In genomic region chr16:9995814-9996210, GRCm38 (mm10) we compare ENCODE assay signal across 10 mouse cellular contexts. TPM values are rescaled to one million over a fixed set of nuclear protein-coding genes. Genes with fewer than 3 reads are reported as not detected.
A peak's percentile ranks its signal among the peaks of the same experiment; 100 is the strongest.
DNase-seq lines count a peak whose midpoint lies in the region; ATAC-seq and TF ChIP-seq lines count a peak whose summit lies in the region.
"Had no signal": no experiment of that assay in that cellular context is flagged by ENCODE, and none has a peak within 500 bp of the region (broad histone marks: within the 10 kb centered on the region; RNA-seq: fewer than 3 reads in every experiment).

No protein-coding gene starts in this region.

- DNase-seq in heart, adult 11 months: no peak
- DNase-seq in forebrain, embryonic 10.5 days (ENCODE audit: extremely low spot score, low spot score): no peak
- no peak for DNase-seq in frontal cortex, postnatal 36 days (ENCODE audit: low spot score in 2 of 2)
- no peak for DNase-seq in natural killer cell, adult 2 months (ENCODE audit: low spot score in 2 of 2)
- DNase-seq in kidney, adult 8-10 months: no peak
- DNase-seq: thymus, postnatal 14 days had no signal

- H3K4me3 ChIP-seq in heart, embryonic 12.5 days: peak overlapping the region; percentile 44
- H3K4me3 ChIP-seq in E14TG2a.4 (replicated peaks; ENCODE audit: low read length): peak overlapping the region; percentile 79
- peak overlapping the region; percentile 60 for H3K4me3 ChIP-seq in forebrain, embryonic 10.5 days
- peak overlapping the region; percentile 44 for H3K4me3 ChIP-seq in limb, embryonic 13.5 days

- TF ChIP-seq CTCF in E14TG2a.4 (conservative IDR thresholded peaks at IDR 0.05; ENCODE audit: low read length): no peak

- no peaks in the 10 kb centered on the region for H3K9me3 ChIP-seq in heart, embryonic 12.5 days (replicated peaks)
- H3K9me3 ChIP-seq in E14TG2a.4 (ENCODE audit: low read length): no peaks in the 10 kb centered on the region
- H3K9me3 ChIP-seq in forebrain, embryonic 10.5 days: no peaks in the 10 kb centered on the region
- no peaks in the 10 kb centered on the region for H3K9me3 ChIP-seq in limb, embryonic 13.5 days

- 22% methylated on average over 13 of the region's 13 CpGs for WGBS in heart, embryonic 12.5 days
- whole genome bisulfite sequencing in forebrain, embryonic 10.5 days: 20% methylated on average over 13 of the region's 13 CpGs
- 26% methylated on average over 13 of the region's 13 CpGs for WGBS in limb, embryonic 13.5 days

- no peak for ATAC-seq in heart, embryonic 12.5 days (ENCODE audit: insufficient number of reproducible peaks, low FRiP score)
- ATAC-seq in limb, embryonic 13.5 days (ENCODE audit: low FRiP score, low read depth): no peak

- H3K4me1 ChIP-seq in heart, embryonic 12.5 days (replicated peaks): peaks cover 33% of the 10 kb centered on the region
- H3K4me1 ChIP-seq in E14TG2a.4 (replicated peaks; ENCODE audit: low read depth, low read length): peaks cover 55% of the 10 kb centered on the region
- peaks cover 39% of the 10 kb centered on the region for H3K4me1 ChIP-seq in forebrain, embryonic 10.5 days
- peaks cover 33% of the 10 kb centered on the region for H3K4me1 ChIP-seq in limb, embryonic 13.5 days

- peaks cover 70% of the 10 kb centered on the region for H3K27me3 ChIP-seq in heart, embryonic 12.5 days (replicated peaks)
- H3K27me3 ChIP-seq in E14TG2a.4 (ENCODE audit: insufficient read depth, low read length): peaks cover 76% of the 10 kb centered on the region
- peaks cover 65% of the 10 kb centered on the region for H3K27me3 ChIP-seq in forebrain, embryonic 10.5 days (ENCODE audit: poor library complexity, severe bottlenecking)
- H3K27me3 ChIP-seq in limb, embryonic 13.5 days: peaks cover 75% of the 10 kb centered on the region

- no peaks in the 10 kb centered on the region for H3K36me3 ChIP-seq in heart, embryonic 12.5 days
- no peaks in the 10 kb centered on the region for H3K36me3 ChIP-seq in E14TG2a.4 (ENCODE audit: insufficient read depth, low read length)
- H3K36me3 ChIP-seq in forebrain, embryonic 10.5 days (replicated peaks): no peaks in the 10 kb centered on the region
- no peaks in the 10 kb centered on the region for H3K36me3 ChIP-seq in limb, embryonic 13.5 days

- no peak overlapping the region; the same call in 1 of the 2 replicates for H3K9ac ChIP-seq in heart, embryonic 12.5 days
- no peak overlapping the region for H3K9ac ChIP-seq in limb, embryonic 13.5 days
- H3K9ac ChIP-seq: liver, embryonic 14.5 days had no signal

- no peak overlapping the region for H3K27ac ChIP-seq in heart, embryonic 12.5 days (ENCODE audit: poor library complexity, severe bottlenecking)
- no peak overlapping the region for H3K27ac ChIP-seq in forebrain, embryonic 10.5 days
- no peak overlapping the region for H3K27ac ChIP-seq in limb, embryonic 13.5 days
- H3K27ac ChIP-seq: liver, embryonic 14.5 days had no signal

- peak overlapping the region; percentile 77 for H3K4me2 ChIP-seq in heart, embryonic 12.5 days
- peak overlapping the region; percentile 75 for H3K4me2 ChIP-seq in limb, embryonic 13.5 days (replicated peaks)

RNA-seq across cellular contexts. Expression of gene Grin2a, which starts 0.5 kb away (rescaled TPM):
- 0.71 and 0.98 TPM in 2 replicates for polyA plus RNA-seq in heart, embryonic 12.5 days (2016; fragmentation: Nextera tagmentation; extraction: Ambion mirVana)
- 0.19 and 0.36 TPM in 2 replicates for polyA plus RNA-seq in forebrain, embryonic 10.5 days (2016; fragmentation: Nextera tagmentation; extraction: Ambion mirVana)
- 1.9 and 2.2 TPM in 2 replicates for polyA plus RNA-seq in limb, embryonic 13.5 days (2015; fragmentation: Nextera tagmentation; extraction: Ambion mirVana)
- polyA plus RNA-seq: liver, embryonic 14.5 days had no signal
